Mouse (Mus musculus): Measurements from ENCODE around the gene Ipo4. TPM values are rescaled to one million over a fixed set of nuclear protein-coding genes. Genes with fewer than 3 reads are reported as not detected.
A peak's percentile ranks its signal among the peaks of the same experiment; 100 is the strongest.

Ipo4 gene
- polyA plus RNA-seq, 1 experiment from 2014 or later, result 126 TPM

DNA sequence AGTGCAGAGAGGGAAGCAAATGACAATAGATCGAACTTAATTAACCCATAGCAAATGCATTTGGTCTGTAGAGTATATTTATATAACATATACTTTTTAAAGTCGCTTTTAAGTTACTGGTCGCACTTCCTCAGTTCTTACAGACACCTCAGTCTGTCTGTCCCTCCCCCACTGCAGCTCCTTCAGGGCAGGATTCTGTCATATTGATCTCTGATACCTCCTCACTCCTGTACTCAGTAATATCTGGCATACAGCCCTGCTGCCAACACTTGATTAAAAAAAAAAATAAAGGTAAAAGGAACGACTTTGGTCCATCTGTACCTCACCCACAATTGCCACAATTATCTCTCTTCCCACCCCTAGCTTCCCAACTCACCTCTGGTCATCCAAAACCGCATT is 51.5 kb downstream of the Ipo4 start:
- Histone ChIP-seq H3K4me2 (peak overlapping the region; percentile 77), H3K9ac (peak overlapping the region; percentile 50), H3K27me3 (no peaks in the 10 kb centered on the region), H3K36me3 (peaks cover 26% of the 10 kb centered on the region), H3K9me3 (no peaks in the 10 kb centered on the region), H3K4me1 (replicated peaks) (peaks cover 16% of the 10 kb centered on the region), H3K27ac (replicated peaks) (no peak overlapping the region), H3K4me3 (peak overlapping the region; percentile 46)
- ATAC-seq (ENCODE audit: low FRiP score, low read depth), result no peak
- WGBS, result 40% methylated on average over 5 of the region's 5 CpGs

DNA sequence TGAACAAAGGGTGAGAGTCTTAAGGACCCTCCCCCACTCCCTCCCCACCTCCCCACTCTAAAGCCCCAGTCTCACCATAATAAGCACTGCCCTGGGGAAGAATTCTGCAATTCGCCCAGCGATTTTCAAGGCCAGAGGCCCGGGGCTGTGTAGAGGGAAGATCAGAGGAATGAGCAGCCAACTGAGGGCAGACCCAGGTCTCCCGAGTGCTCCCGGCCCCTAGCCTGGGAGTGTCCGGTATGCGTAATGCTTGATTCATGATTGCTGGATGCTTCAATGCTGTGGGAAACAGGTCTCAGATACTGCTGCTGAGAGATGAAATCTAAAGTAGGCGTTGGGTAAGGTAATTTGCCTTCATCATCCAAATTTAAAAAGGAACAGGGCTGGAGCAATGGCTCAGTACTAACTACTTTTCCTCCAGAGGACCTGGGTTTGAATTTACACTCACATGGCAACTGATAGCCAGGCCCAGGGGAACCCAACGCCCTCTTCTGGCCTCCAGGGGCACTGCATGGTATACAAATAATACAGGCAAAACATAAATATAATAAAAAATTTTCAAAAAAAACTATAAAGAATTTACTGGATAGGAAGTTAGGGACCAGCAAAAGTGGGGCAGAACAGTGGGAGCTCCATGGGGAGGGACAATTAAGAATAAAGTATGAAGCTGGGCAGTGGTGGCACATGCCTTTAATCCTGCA is 53.6 kb downstream of the Ipo4 start:
- Histone ChIP-seq H3K4me1 (replicated peaks) (peaks cover 31% of the 10 kb centered on the region), H3K4me2 (no peak overlapping the region), H3K9me3 (no peaks in the 10 kb centered on the region), H3K9ac (no peak overlapping the region), H3K27ac (replicated peaks) (no peak overlapping the region), H3K4me3 (no peak overlapping the region), H3K27me3 (no peaks in the 10 kb centered on the region), H3K36me3 (peaks cover 19% of the 10 kb centered on the region)
- no peak for ATAC-seq (ENCODE audit: low FRiP score, low read depth)
- WGBS, result 79% methylated on average over 9 of the region's 9 CpGs

DNA sequence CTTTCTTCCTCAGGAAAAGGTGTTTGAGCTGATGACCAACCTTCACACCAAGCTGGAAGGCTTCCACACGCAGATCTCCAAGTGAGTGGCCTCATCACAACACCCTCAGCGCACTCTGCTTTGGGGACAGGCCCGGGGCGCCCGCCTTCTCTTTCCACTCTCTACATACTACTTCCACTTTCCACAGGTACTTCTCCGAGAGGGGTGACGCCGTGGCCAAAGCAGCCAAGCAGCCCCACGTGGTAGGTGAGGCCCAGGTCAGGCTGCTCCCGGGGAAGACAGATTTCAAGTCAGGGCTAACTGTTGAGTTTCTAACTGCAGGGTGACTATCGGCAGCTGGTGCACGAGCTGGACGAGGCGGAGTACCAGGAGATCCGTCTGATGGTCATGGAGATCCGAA is 55.0 kb downstream of the Ipo4 start:
- no peak overlapping the region for H3K4me2 ChIP-seq

DNA sequence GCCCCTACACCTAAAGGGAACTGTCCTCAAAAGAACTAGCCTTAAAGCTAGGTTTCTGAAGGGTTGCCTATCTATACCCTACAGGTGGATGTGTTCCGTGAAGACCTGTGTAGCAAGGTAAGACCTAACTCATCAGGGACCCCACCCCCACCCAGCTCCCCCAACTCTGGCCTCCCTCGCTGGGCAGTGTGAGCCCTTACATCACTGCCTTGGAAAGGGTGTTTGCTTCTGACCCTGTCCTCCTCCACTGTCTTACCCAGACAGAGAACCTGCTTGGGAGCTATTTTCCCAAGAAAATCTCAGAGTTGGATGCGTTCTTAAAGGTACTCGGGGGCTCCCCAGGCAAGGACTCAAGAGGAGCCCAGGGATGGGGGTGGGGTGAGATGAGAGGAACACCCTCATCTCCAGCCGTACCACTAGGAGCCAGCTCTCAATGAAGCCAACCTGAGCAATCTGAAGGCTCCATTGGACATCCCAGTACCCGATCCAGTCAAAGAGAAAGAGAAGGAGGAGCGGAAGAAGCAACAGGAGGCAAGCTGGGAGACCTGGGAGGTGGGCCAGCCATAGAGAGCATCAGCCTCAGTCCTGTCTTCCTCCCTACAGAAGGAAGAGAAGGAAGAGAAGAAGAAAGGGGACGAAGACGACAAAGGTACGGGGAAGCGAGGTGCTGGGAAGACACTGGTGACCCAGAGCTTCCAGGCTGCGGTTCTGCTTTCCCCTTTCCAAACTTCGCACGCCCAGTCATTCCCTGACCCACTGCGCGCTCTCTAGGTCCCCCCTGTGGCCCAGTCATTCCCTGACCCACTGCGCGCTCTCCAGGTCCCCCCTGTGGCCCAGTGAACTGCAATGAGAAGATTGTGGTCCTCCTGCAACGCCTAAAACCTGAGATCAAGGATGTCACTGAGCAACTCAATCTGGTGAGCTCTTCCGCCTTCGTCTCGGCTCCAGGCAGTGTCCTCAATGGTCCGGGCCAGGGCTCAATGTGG is 56.0 kb downstream of the Ipo4 start:
- Histone ChIP-seq H3K4me1 (replicated peaks) (peaks cover 24% of the 10 kb centered on the region), H3K4me3 (no peak overlapping the region), H3K27me3 (no peaks in the 10 kb centered on the region), H3K36me3 (peaks cover 17% of the 10 kb centered on the region), H3K9ac (no peak overlapping the region), H3K4me2 (peak overlapping the region; percentile 97; the same call in 1 of the 2 replicates), H3K27ac (replicated peaks) (no peak overlapping the region), H3K9me3 (no peaks in the 10 kb centered on the region)
- ATAC-seq (ENCODE audit: low FRiP score, low read depth), result no peak
- 87% methylated on average over 23 of the region's 23 CpGs for WGBS

More for the DNA sequence above, 55.0 kb downstream of the Ipo4 start:
- Histone ChIP-seq H3K4me3 (no peak overlapping the region), H3K36me3 (peaks cover 17% of the 10 kb centered on the region), H3K9ac (no peak overlapping the region), H3K9me3 (no peaks in the 10 kb centered on the region), H3K4me1 (replicated peaks) (peaks cover 31% of the 10 kb centered on the region), H3K27me3 (no peaks in the 10 kb centered on the region), H3K27ac (replicated peaks) (no peak overlapping the region)
- ATAC-seq (ENCODE audit: low FRiP score, low read depth), result no peak
- 94% methylated on average over 16 of the region's 16 CpGs for WGBS

DNA sequence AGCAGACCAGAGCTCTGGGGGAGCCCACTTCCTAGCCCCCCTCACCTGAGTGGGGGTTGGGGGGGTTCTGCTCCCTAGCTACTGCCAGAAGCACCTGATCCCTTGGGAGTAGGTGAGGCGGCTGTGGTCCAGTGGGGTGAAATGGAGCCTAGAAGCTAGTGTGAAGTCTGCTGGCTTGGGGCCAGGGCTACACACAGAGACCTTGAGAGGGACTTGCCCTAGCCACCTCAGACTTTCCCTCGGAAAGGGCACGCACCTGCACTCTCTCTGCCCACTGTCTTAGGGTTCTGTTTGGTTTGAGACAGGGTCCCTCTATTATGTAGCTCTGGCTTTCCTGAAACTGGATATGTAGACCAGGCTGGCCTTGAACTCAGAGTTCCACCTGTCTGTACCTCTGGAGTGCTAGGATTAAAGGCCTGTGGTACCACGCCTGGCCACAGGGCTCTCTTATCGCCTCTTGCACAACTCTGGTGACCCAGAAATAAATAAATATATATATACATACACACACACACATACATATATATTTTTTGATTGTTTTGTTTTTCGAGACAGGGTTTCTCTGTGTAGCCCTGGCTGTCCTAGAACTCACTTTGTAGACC is 57.0 kb downstream of the Ipo4 start:
- Histone ChIP-seq H3K36me3 (peaks cover 17% of the 10 kb centered on the region), H3K9ac (peak overlapping the region; percentile 89), H3K9me3 (no peaks in the 10 kb centered on the region), H3K4me3 (peak overlapping the region; percentile 75), H3K4me1 (replicated peaks) (peaks cover 21% of the 10 kb centered on the region), H3K27ac (replicated peaks) (peak overlapping the region; percentile 88), H3K4me2 (peak overlapping the region; percentile 97), H3K27me3 (no peaks in the 10 kb centered on the region)
- peak; percentile 32 for ATAC-seq (ENCODE audit: low FRiP score, low read depth)
- WGBS, result 32% methylated on average over 6 of the region's 6 CpGs

DNA sequence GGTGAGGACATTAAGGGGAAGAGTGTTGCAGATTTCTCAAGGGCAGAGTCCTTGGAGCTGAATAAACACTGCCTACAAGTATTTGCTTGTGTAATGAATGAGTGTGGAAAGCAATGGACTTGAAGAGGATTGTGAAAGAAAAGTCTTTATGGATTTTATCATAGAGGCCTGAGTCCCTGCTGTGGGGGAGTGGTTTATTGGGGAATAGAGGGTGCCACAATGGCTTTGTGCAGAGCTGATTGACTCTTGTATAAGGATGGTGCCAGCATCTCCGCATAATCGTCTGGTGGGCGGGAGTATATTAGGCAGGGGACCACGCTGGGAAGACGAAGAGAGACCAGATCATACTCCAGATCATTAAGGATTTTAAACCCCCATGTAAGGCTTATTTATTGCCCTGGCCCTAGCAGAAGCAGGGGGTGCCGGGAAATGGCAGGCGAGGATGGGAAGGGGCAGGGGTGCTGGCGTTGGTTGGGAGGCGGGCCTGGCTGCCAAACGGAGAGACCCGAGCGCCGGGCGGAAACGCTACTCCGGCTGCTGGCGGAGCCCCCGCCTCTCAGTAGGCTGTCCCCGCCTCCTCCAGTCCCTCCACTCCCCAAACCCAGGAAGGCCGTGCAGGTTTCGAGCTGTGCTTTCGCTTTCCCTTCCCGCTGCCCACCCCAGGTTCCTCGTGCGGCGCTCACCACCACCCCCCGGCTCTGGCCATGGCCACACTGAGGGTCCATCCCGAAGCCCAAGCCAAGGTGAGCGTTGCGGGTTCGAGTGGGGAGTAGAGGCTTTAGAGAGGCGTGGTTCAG is 57.7 kb downstream of the Ipo4 start, which contains the start of gene Psme1:
Psme1 (plus strand) TSS at position 253 of the 797 bp plus-strand sequence.
- peak within 1 kb of the TSS; percentile 75 for H3K4me3 ChIP-seq
- H3K27me3 ChIP-seq, result no peaks in the 10 kb centered on the region
- H3K36me3 ChIP-seq, result peaks cover 17% of the 10 kb centered on the region
- H3K4me2 ChIP-seq, result peak within 1 kb of the TSS; percentile 97
- peaks cover 21% of the 10 kb centered on the region for H3K4me1 ChIP-seq (replicated peaks)
- H3K9me3 ChIP-seq, result no peaks in the 10 kb centered on the region
- H3K9ac ChIP-seq, result peak within 1 kb of the TSS; percentile 89
- ATAC-seq (ENCODE audit: low FRiP score, low read depth), result peak; percentile 93
- H3K27ac ChIP-seq (replicated peaks), result peak within 1 kb of the TSS; percentile 88
- WGBS, result under 1% methylated on average over 29 of the region's 32 CpGs

DNA sequence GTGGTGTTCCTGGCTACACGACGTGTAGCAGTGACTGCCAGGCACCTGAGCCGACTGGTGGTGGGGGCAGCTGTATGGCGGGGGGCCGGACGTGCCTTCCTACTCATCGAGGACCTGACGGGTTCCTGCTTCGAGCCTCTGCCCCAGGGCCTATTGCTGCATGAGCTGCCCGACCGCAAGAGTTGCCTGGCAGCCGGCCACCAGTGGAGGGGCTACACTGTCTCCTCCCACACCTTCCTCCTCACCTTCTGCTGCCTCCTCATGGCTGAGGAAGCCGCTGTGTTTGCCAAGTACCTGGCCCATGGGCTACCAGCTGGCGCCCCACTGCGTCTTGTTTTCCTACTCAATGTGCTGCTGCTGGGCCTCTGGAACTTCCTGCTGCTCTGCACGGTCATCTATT is 59.4 kb downstream of the Ipo4 start:
- WGBS, result 84% methylated on average over 16 of the region's 16 CpGs
- H3K27me3 ChIP-seq, result no peaks in the 10 kb centered on the region
- peaks cover 9% of the 10 kb centered on the region for H3K36me3 ChIP-seq
- no peak overlapping the region for H3K27ac ChIP-seq (replicated peaks)
- ATAC-seq (ENCODE audit: low FRiP score, low read depth), result no peak
- H3K4me2 ChIP-seq, result no peak overlapping the region
- no peaks in the 10 kb centered on the region for H3K9me3 ChIP-seq
- no peak overlapping the region for H3K4me3 ChIP-seq
- H3K4me1 ChIP-seq (replicated peaks), result peaks cover 21% of the 10 kb centered on the region
- H3K9ac ChIP-seq, result no peak overlapping the region

DNA sequence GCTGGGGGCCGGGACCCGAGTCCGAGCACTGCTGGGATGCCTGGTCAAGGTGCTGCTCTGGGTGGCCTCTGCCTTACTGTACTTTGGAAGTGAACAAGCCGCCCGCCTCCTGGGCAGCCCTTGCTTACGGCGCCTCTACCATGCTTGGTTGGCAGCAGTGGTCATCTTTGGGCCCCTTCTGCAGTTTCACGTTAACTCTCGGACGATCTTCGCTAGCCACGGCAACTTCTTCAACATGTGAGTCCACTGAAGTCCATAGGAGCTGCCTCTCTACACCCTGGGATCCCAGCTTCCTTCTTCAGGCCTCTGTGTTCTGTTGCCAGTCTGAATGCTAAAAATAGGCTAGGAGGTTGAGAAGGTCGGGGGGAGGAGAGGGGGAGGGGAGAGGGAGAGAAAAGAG is 60.0 kb downstream of the Ipo4 start:
- no peak for ATAC-seq (ENCODE audit: low FRiP score, low read depth)
- 82% methylated on average over 11 of the region's 13 CpGs for WGBS
- no peaks in the 10 kb centered on the region for H3K27me3 ChIP-seq
- no peak overlapping the region for H3K4me2 ChIP-seq
- H3K9me3 ChIP-seq, result no peaks in the 10 kb centered on the region
- peaks cover 4% of the 10 kb centered on the region for H3K36me3 ChIP-seq
- H3K4me1 ChIP-seq (replicated peaks), result peaks cover 21% of the 10 kb centered on the region
- H3K27ac ChIP-seq (replicated peaks), result no peak overlapping the region
- H3K9ac ChIP-seq, result no peak overlapping the region
- H3K4me3 ChIP-seq, result no peak overlapping the region

Other genes with a start within 250 kb of the Ipo4 start
- 25.2 and 26.3 TPM in 2 replicates for gene Dhrs4, start 157.2 kb downstream of the Ipo4 start, polyA plus RNA-seq (2015; fragmentation: Nextera tagmentation; extraction: Ambion mirVana)
- gene Carmil3, start 145.3 kb downstream of the Ipo4 start, polyA plus RNA-seq (2015; fragmentation: Nextera tagmentation; extraction: Ambion mirVana), result 26.3 and 30.5 TPM in 2 replicates
- 6.4 and 9.9 TPM in 2 replicates for gene Cpne6, start 125.5 kb downstream of the Ipo4 start, polyA plus RNA-seq (2015; fragmentation: Nextera tagmentation; extraction: Ambion mirVana)
- gene Nrl, start 111.0 kb downstream of the Ipo4 start, polyA plus RNA-seq (2015; fragmentation: Nextera tagmentation; extraction: Ambion mirVana), result 0.10 and 0.22 TPM in 2 replicates
- 28.6 and 29.4 TPM in 2 replicates for gene Pck2, start 95.7 kb downstream of the Ipo4 start, polyA plus RNA-seq (2015; fragmentation: Nextera tagmentation; extraction: Ambion mirVana)
- gene Dcaf11, start 76.0 kb downstream of the Ipo4 start, polyA plus RNA-seq (2015; fragmentation: Nextera tagmentation; extraction: Ambion mirVana), result 111 and 114 TPM in 2 replicates
- 1.0 and 1.1 TPM in 2 replicates for gene A730061H03Rik, start 75.6 kb downstream of the Ipo4 start, polyA plus RNA-seq (2015; fragmentation: Nextera tagmentation; extraction: Ambion mirVana)
- 0.17 and 0.41 TPM in 2 replicates for gene Fitm1, start 60.3 kb downstream of the Ipo4 start, polyA plus RNA-seq (2015; fragmentation: Nextera tagmentation; extraction: Ambion mirVana)
- gene Psme1, start 57.8 kb downstream of the Ipo4 start, polyA plus RNA-seq (2015; fragmentation: Nextera tagmentation; extraction: Ambion mirVana), result 221 and 222 TPM in 2 replicates
- 42.0 and 48.9 TPM in 2 replicates for gene Emc9, start 50.7 kb downstream of the Ipo4 start, polyA plus RNA-seq (2015; fragmentation: Nextera tagmentation; extraction: Ambion mirVana)
- 178 and 204 TPM in 2 replicates for gene Psme2, start 44.8 kb downstream of the Ipo4 start, polyA plus RNA-seq (2015; fragmentation: Nextera tagmentation; extraction: Ambion mirVana)
- gene Rnf31, start 44.2 kb downstream of the Ipo4 start, polyA plus RNA-seq (2015; fragmentation: Nextera tagmentation; extraction: Ambion mirVana), result 20.1 and 25.7 TPM in 2 replicates
- gene Irf9, start 32.4 kb downstream of the Ipo4 start, polyA plus RNA-seq (2015; fragmentation: Nextera tagmentation; extraction: Ambion mirVana), result 9.7 and 10.2 TPM in 2 replicates
- 14.6 and 17.8 TPM in 2 replicates for gene Rec8, start 17.9 kb downstream of the Ipo4 start, polyA plus RNA-seq (2015; fragmentation: Nextera tagmentation; extraction: Ambion mirVana)
- gene Gm49378, start 1.9 kb upstream of the Ipo4 start, polyA plus RNA-seq (2015; fragmentation: Nextera tagmentation; extraction: Ambion mirVana), result 0.93 and 2.3 TPM in 2 replicates
- 63.4 and 64.6 TPM in 2 replicates for gene Tm9sf1, start 7.8 kb upstream of the Ipo4 start, polyA plus RNA-seq (2015; fragmentation: Nextera tagmentation; extraction: Ambion mirVana)
- gene Tssk4, start 14.2 kb upstream of the Ipo4 start, polyA plus RNA-seq (2015; fragmentation: Nextera tagmentation; extraction: Ambion mirVana), result 0.30 and 0.40 TPM in 2 replicates
- 74.3 and 74.7 TPM in 2 replicates for gene Mdp1, start 24.6 kb upstream of the Ipo4 start, polyA plus RNA-seq (2015; fragmentation: Nextera tagmentation; extraction: Ambion mirVana)
- 45.7 TPM in 2 replicates for gene Gmpr2, start 36.0 kb upstream of the Ipo4 start, polyA plus RNA-seq (2015; fragmentation: Nextera tagmentation; extraction: Ambion mirVana)
- gene Nedd8, start 36.2 kb upstream of the Ipo4 start, polyA plus RNA-seq (2015; fragmentation: Nextera tagmentation; extraction: Ambion mirVana), result 554 and 597 TPM in 2 replicates
- gene Tinf2, start 45.9 kb upstream of the Ipo4 start, polyA plus RNA-seq (2015; fragmentation: Nextera tagmentation; extraction: Ambion mirVana), result 24.9 and 27.0 TPM in 2 replicates
- gene Tgm1, start 78.0 kb upstream of the Ipo4 start, polyA plus RNA-seq (2015; fragmentation: Nextera tagmentation; extraction: Ambion mirVana), result 0.31 and 0.60 TPM in 2 replicates
- 58.9 and 60.6 TPM in 2 replicates for gene Rabggta, start 86.3 kb upstream of the Ipo4 start, polyA plus RNA-seq (2015; fragmentation: Nextera tagmentation; extraction: Ambion mirVana)
- gene Dhrs1, start 109.7 kb upstream of the Ipo4 start, polyA plus RNA-seq (2015; fragmentation: Nextera tagmentation; extraction: Ambion mirVana), result 75.6 and 81.8 TPM in 2 replicates
- 29.4 and 29.8 TPM in 2 replicates for gene Nop9, start 109.7 kb upstream of the Ipo4 start, polyA plus RNA-seq (2015; fragmentation: Nextera tagmentation; extraction: Ambion mirVana)
- gene Cideb, start 122.5 kb upstream of the Ipo4 start, polyA plus RNA-seq (2015; fragmentation: Nextera tagmentation; extraction: Ambion mirVana), result 0.26 and 0.39 TPM in 2 replicates
- gene Ltb4r2, start 125.5 kb upstream of the Ipo4 start, polyA plus RNA-seq (2015; fragmentation: Nextera tagmentation; extraction: Ambion mirVana), result 0.54 and 0.84 TPM in 2 replicates
- gene Ltb4r1, start 130.0 kb upstream of the Ipo4 start, polyA plus RNA-seq (2015; fragmentation: Nextera tagmentation; extraction: Ambion mirVana), result 0.91 and 0.93 TPM in 2 replicates
- gene Adcy4, start 148.1 kb upstream of the Ipo4 start, polyA plus RNA-seq (2015; fragmentation: Nextera tagmentation; extraction: Ambion mirVana), result 4.0 and 5.0 TPM in 2 replicates
- 1.6 and 2.0 TPM in 2 replicates for gene Ripk3, start 152.9 kb upstream of the Ipo4 start, polyA plus RNA-seq (2015; fragmentation: Nextera tagmentation; extraction: Ambion mirVana)
- 10.3 and 10.9 TPM in 2 replicates for gene Nfatc4, start 187.2 kb upstream of the Ipo4 start, polyA plus RNA-seq (2015; fragmentation: Nextera tagmentation; extraction: Ambion mirVana)
- 11.2 and 11.8 TPM in 2 replicates for gene Nynrin, start 218.1 kb upstream of the Ipo4 start, polyA plus RNA-seq (2015; fragmentation: Nextera tagmentation; extraction: Ambion mirVana)
- 0.51 and 0.52 TPM in 2 replicates for gene Cbln3, start 248.4 kb upstream of the Ipo4 start, polyA plus RNA-seq (2015; fragmentation: Nextera tagmentation; extraction: Ambion mirVana)
- 10.7 and 10.9 TPM in 2 replicates for gene Khnyn, start 249.0 kb upstream of the Ipo4 start, polyA plus RNA-seq (2015; fragmentation: Nextera tagmentation; extraction: Ambion mirVana)

Data from hindbrain, embryonic 15.5 days (tissue).